Mouse (Mus musculus): Measurements from ENCODE around the gene Prpf19.

- TF ChIP-seq POLR2A (IDR thresholded peaks at IDR 0.05; ENCODE audit: insufficient read depth, low read depth, low read length) (no peak), CTCF (IDR thresholded peaks at IDR 0.05) (no peak), EP300 (IDR thresholded peaks at IDR 0.05; ENCODE audit: insufficient read depth, low read depth, low read length) (no peak)
These were observed 31.6 kb downstream of the Prpf19 start for GRCm38 (mm10) chr19:10926666-10927065.
